Mouse (Mus musculus) MEL (cell line): ENCODE data around the gene Csde1. TPM values are rescaled to one million over a fixed set of nuclear protein-coding genes. Genes with fewer than 3 reads are reported as not detected.

ENCODE experiments used
- DNase-seq: peaks from one replicate; pipeline ENCODE4 v3.0.0; 2011; ENCODE audit warnings: low read depth, low spot score
- H3K27ac ChIP-seq: 2 replicates; pipeline ENCODE4 v1.5.1; 2012; ENCODE audit warnings: low read depth, mild to moderate bottlenecking, control low read depth, low read length, moderate library complexity; ENCODE audit not compliant: control insufficient read depth
- H3K27me3 ChIP-seq, 2 experiments: fragments of 150-350 bp in 1 of 2; sonication (generic) in 1 of 2; 2 replicates each; pipeline ENCODE4 v1.6.1; 2012; ENCODE audit warnings: low read length in 2 of 2, mild to moderate bottlenecking in 2 of 2, improper control_type of control experiment in 1 of 2, moderate library complexity in 1 of 2; ENCODE audit not compliant: insufficient read depth in 2 of 2, control insufficient read depth in 1 of 2
- H3K36me3 ChIP-seq, 2 experiments: 2 replicates each; pipeline ENCODE4 v1.6.1; 2012 to 2014; ENCODE audit warnings: low read length in 2 of 2, improper control_type of control experiment in 1 of 2, inconsistent platforms in 1 of 2, mild to moderate bottlenecking in 1 of 2; ENCODE audit not compliant: insufficient read depth in 2 of 2, control insufficient read depth in 1 of 2
- H3K4me1 ChIP-seq, 2 experiments: fragments of 150-350 bp in 1 of 2; sonication (generic) in 1 of 2; 2 replicates each; pipeline ENCODE4 v1.6.1; 2012; ENCODE audit warnings: low read length in 2 of 2, improper control_type of control experiment in 1 of 2, mild to moderate bottlenecking in 1 of 2; ENCODE audit not compliant: insufficient read depth in 2 of 2, control insufficient read depth in 1 of 2
- H3K4me3 ChIP-seq, 2 experiments: fragments of 150-350 bp in 1 of 2; sonication (generic) in 1 of 2; 2 replicates each; pipeline ENCODE4 v1.5.1; 2012; ENCODE audit warnings: low read depth in 2 of 2, low read length in 2 of 2, mild to moderate bottlenecking in 2 of 2, moderate library complexity in 2 of 2, control low read depth in 1 of 2, improper control_type of control experiment in 1 of 2; ENCODE audit not compliant: control insufficient read depth in 1 of 2, insufficient read depth in 1 of 2
- H3K79me2 ChIP-seq: 2 replicates; pipeline ENCODE4 v1.6.1; 2012; ENCODE audit warnings: mild to moderate bottlenecking, low read length, moderate library complexity; ENCODE audit not compliant: control insufficient read depth, poor library complexity, insufficient read depth
- H3K9ac ChIP-seq: 2 replicates; pipeline ENCODE4 v1.6.1; 2012; ENCODE audit warnings: low read depth, mild to moderate bottlenecking, control low read depth, low read length, moderate library complexity; ENCODE audit not compliant: control insufficient read depth, poor library complexity, severe bottlenecking
- H3K9me3 ChIP-seq: fragments of 150-350 bp; sonication (generic); replicated peaks from 2 replicates; pipeline ENCODE4 v1.6.1; 2012; ENCODE audit warnings: mild to moderate bottlenecking, low read length, improper control_type of control experiment, moderate library complexity; ENCODE audit not compliant: insufficient read depth
- BHLHE40 ChIP-seq: IDR thresholded peaks from 2 replicates; pipeline ENCODE4 v1.6.1; 2012; ENCODE audit warnings: low read depth, mild to moderate bottlenecking, inconsistent platforms, low read length, improper control_type of control experiment, borderline replicate concordance
- CTCF ChIP-seq, 3 experiments: IDR thresholded peaks in 2 of 3; conservative IDR thresholded peaks in 1 of 3; 2 replicates each; pipeline ENCODE4 v1.5.1; 2011 to 2012; ENCODE audit warnings: low read length in 3 of 3, low read depth in 2 of 3, mild to moderate bottlenecking in 2 of 3, improper control_type of control experiment in 1 of 3, inconsistent platforms in 1 of 3, mixed read lengths in 1 of 3, moderate library complexity in 1 of 3; ENCODE audit not compliant: control insufficient read depth in 1 of 3, insufficient read depth in 1 of 3, poor library complexity in 1 of 3, severe bottlenecking in 1 of 3
- ELF1 ChIP-seq: IDR thresholded peaks from 2 replicates; pipeline ENCODE4 v1.6.1; 2014; ENCODE audit warnings: low read depth, mild to moderate bottlenecking, inconsistent platforms, low read length, improper control_type of control experiment, moderate library complexity
- EP300 ChIP-seq, 2 experiments: IDR thresholded peaks; 2 replicates each; pipeline ENCODE4 v1.6.1; 2011; ENCODE audit warnings: improper control_type of control experiment in 2 of 2, low read length in 2 of 2, low read depth in 1 of 2, mild to moderate bottlenecking in 1 of 2
- ETS1 ChIP-seq: IDR thresholded peaks from 2 replicates; pipeline ENCODE4 v1.6.1; 2012; ENCODE audit warnings: low read depth, mild to moderate bottlenecking, inconsistent platforms, low read length, improper control_type of control experiment, moderate library complexity
- GATA1 ChIP-seq: IDR thresholded peaks from 2 replicates; pipeline ENCODE4 v1.6.1; 2011; ENCODE audit warnings: low read depth, low read length, improper control_type of control experiment
- JUND ChIP-seq: IDR thresholded peaks from 2 replicates; pipeline ENCODE4 v1.6.1; 2011; ENCODE audit warnings: low read depth, mild to moderate bottlenecking, improper control_type of control experiment, low read length
- MAZ ChIP-seq: IDR thresholded peaks from 2 replicates; pipeline ENCODE4 v1.6.1; 2012; ENCODE audit warnings: low read depth, mild to moderate bottlenecking, inconsistent platforms, low read length, improper control_type of control experiment
- MEF2A ChIP-seq: IDR thresholded peaks from 2 replicates; pipeline ENCODE4 v1.6.1; 2014; ENCODE audit warnings: low read depth, mild to moderate bottlenecking, inconsistent platforms, low read length, improper control_type of control experiment; ENCODE audit not compliant: poor library complexity, insufficient replicate concordance, severe bottlenecking; ENCODE audit errors: extremely low read depth
- MXI1 ChIP-seq: IDR thresholded peaks from 2 replicates; pipeline ENCODE4 v1.6.1; 2011; ENCODE audit warnings: mild to moderate bottlenecking, low read depth, low read length, improper control_type of control experiment
- MYB ChIP-seq: IDR thresholded peaks from 2 replicates; pipeline ENCODE4 v1.6.1; 2011; ENCODE audit warnings: mild to moderate bottlenecking, low read depth, low read length, improper control_type of control experiment
- POLR2A ChIP-seq, 2 experiments: IDR thresholded peaks; 2 replicates each; pipeline ENCODE4 v1.6.1; 2011 to 2012; ENCODE audit warnings: low read length in 2 of 2, mild to moderate bottlenecking in 2 of 2, control low read depth in 1 of 2, improper control_type of control experiment in 1 of 2, low read depth in 1 of 2, moderate library complexity in 1 of 2; ENCODE audit not compliant: control insufficient read depth in 1 of 2, insufficient read depth in 1 of 2, poor library complexity in 1 of 2
- POLR2AphosphoS5 ChIP-seq: IDR thresholded peaks from 2 replicates; pipeline ENCODE4 v1.6.1; 2012; ENCODE audit warnings: low read depth, borderline replicate concordance, mild to moderate bottlenecking, inconsistent platforms, low read length, moderate library complexity, mixed read lengths
- RAD21 ChIP-seq: IDR thresholded peaks from 2 replicates; pipeline ENCODE4 v1.6.1; 2011; ENCODE audit warnings: mild to moderate bottlenecking, low read depth, low read length, improper control_type of control experiment
- RCOR1 ChIP-seq: IDR thresholded peaks from 2 replicates; pipeline ENCODE4 v1.6.1; 2012; ENCODE audit warnings: low read depth, mild to moderate bottlenecking, inconsistent platforms, low read length, improper control_type of control experiment
- SMC3 ChIP-seq: IDR thresholded peaks from 2 replicates; pipeline ENCODE4 v1.6.1; 2011; ENCODE audit warnings: low read depth, low read length, improper control_type of control experiment
- TAL1 ChIP-seq: IDR thresholded peaks from 2 replicates; pipeline ENCODE4 v1.6.1; 2012; ENCODE audit warnings: mild to moderate bottlenecking, inconsistent platforms, low read length, moderate library complexity, mixed read lengths
- TCF12 ChIP-seq: IDR thresholded peaks from 2 replicates; pipeline ENCODE4 v1.6.1; 2014; ENCODE audit warnings: low read depth, mild to moderate bottlenecking, inconsistent platforms, low read length, improper control_type of control experiment, moderate library complexity
- polyA plus RNA-seq, 2 experiments: library from polyadenylated mRNA; stranded (reverse) in 1 of 2; unstranded in 1 of 2; fragments of >175 nt in 1 of 2; fragments of >200 nt in 1 of 2; gene quantifications; 2 replicates each; pipeline versions ENCODE4 v1.2.1 to v1.2.4; 2012; ENCODE audit warnings: low replicate concordance in 2 of 2, low read depth in 1 of 2; ENCODE audit not compliant: insufficient read length in 2 of 2, insufficient read depth in 1 of 2, missing spikeins in 1 of 2
- total RNA-seq: library from RNA; depleted of rRNA; stranded (reverse); fragments of 300-350 nt; gene quantifications from 2 replicates; pipeline ENCODE4 v1.2.3, GENCODE M21; 2012

Gene Csde1
- total and polyA plus RNA-seq, 3 experiments = 142 to 202 (median 189) TPM

DNA sequence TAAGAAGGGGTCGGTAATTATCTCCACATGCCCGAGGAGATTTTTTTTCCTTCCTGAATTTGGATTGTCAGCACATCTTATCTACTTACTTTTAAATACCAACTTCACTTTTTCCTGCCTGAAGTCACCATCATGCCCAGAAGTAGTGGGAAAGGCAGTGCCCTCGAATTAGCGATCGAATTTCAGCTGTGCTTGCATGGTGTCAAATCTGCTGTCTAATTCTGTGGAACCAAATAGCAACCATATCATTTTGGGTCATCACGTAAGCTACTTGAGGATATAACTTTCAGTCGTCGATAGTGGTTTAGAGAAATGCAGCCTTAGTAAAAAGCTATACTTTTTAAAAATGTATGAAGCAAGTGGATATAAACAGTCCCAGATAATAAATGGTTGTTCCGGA is 56.2 kb downstream of the Csde1 start:
- Histone ChIP-seq H3K9me3 (no peaks in the 10 kb centered on the region), H3K36me3 (no peaks in the 10 kb centered on the region), H3K27ac (no peak overlapping the region), H3K79me2 (no peaks in the 10 kb centered on the region), H3K4me3 (no peak overlapping the region), H3K9ac (no peak overlapping the region), H3K27me3 (no peaks in the 10 kb centered on the region), H3K4me1 (no peaks in the 10 kb centered on the region)
- DNase-seq = no peak
- no peak for TF ChIP-seq RCOR1
- no peak for TF ChIP-seq MEF2A
- no peak for TF ChIP-seq JUND
- no peak for TF ChIP-seq CTCF (IDR thresholded peaks at IDR 0.05 in 2 of 3, conservative IDR thresholded peaks at IDR 0.05 in 1 of 3; ENCODE audit: control insufficient read depth in 1 of 3, insufficient read depth in 1 of 3, low read depth in 2 of 3, low read length in 3 of 3, poor library complexity in 1 of 3, severe bottlenecking in 1 of 3)
- TF ChIP-seq TCF12 = no peak
- no peak for TF ChIP-seq SMC3
- no peak for TF ChIP-seq RAD21
- no peak for TF ChIP-seq MYB
- TF ChIP-seq POLR2A (IDR thresholded peaks at IDR 0.05; ENCODE audit: control insufficient read depth in 1 of 2, insufficient read depth in 1 of 2, low read depth in 1 of 2, low read length in 2 of 2, poor library complexity in 1 of 2) = no peak
- no peak for TF ChIP-seq EP300 (IDR thresholded peaks at IDR 0.05; ENCODE audit: low read depth in 1 of 2, low read length in 2 of 2)
- no peak for TF ChIP-seq GATA1
- no peak for TF ChIP-seq POLR2AphosphoS5
- no peak for TF ChIP-seq BHLHE40
- no peak for TF ChIP-seq MAZ
- no peak for TF ChIP-seq ETS1

DNA sequence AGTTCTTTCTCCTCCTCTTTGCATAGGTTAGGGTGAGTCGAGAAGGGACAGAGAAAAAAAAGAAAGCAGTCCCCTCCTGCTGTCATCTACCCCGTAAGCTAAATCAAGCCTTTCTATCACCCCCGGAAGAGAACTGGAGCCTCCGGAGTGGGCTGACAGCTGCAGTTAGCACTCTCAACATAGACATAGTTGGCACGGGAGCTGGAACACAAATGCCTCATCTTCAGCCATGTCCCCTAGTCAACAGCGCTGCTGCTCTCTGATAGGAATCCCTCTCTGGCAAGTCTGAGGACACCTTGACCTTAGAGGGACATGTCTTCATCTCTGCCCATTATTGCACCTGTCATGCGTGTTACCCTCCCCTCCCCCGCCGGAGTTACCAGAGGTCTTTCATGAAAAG is 59.1 kb downstream of the Csde1 start:
- no peak for TF ChIP-seq MXI1
- TF ChIP-seq TAL1 = no peak
- no peak for TF ChIP-seq ELF1
- TF ChIP-seq, all 39 proteins: peak for 0
- no peak overlapping the region for H3K27ac ChIP-seq
- peaks cover 2% of the 10 kb centered on the region in 2 experiments; a peak in 1 of 4 replicates for H3K27me3 ChIP-seq
- DNase-seq = no peak
- H3K9me3 ChIP-seq = no peaks in the 10 kb centered on the region
- H3K4me3 ChIP-seq = no peak overlapping the region
- no peaks in the 10 kb centered on the region for H3K79me2 ChIP-seq
- H3K4me1 ChIP-seq = no peaks in the 10 kb centered on the region
- H3K36me3 ChIP-seq = no peaks in the 10 kb centered on the region
- H3K9ac ChIP-seq = no peak overlapping the region
